Mouse (Mus musculus) CH12.LX (cell line): Measurements from ENCODE around the gene Arhgef28.

Experiments used
- CTCF ChIP-seq, 2 experiments: IDR thresholded peaks in 1 of 2; conservative IDR thresholded peaks in 1 of 2; 2 replicates each; pipeline ENCODE4 v1.5.1; 2011 to 2012; ENCODE audit warnings: low read depth in 2 of 2, low read length in 2 of 2, improper control_type of control experiment in 1 of 2, inconsistent platforms in 1 of 2, mild to moderate bottlenecking in 1 of 2, moderate library complexity in 1 of 2
- EP300 ChIP-seq: IDR thresholded peaks from 2 replicates; pipeline ENCODE4 v1.6.1; 2011; ENCODE audit warnings: low read length, improper control_type of control experiment
- KAT2A ChIP-seq: IDR thresholded peaks from 2 replicates; pipeline ENCODE4 v1.6.1; 2012; ENCODE audit warnings: low read length, improper control_type of control experiment, inconsistent platforms; ENCODE audit not compliant: insufficient replicate concordance
- POLR2A ChIP-seq: IDR thresholded peaks from 2 replicates; pipeline ENCODE4 v1.6.1; 2011; ENCODE audit warnings: low read depth, mild to moderate bottlenecking, improper control_type of control experiment, low read length
- RAD21 ChIP-seq: IDR thresholded peaks from 2 replicates; pipeline ENCODE4 v1.6.1; 2011; ENCODE audit warnings: low read depth, mild to moderate bottlenecking, low read length, improper control_type of control experiment, moderate library complexity
- ZC3H11A ChIP-seq: IDR thresholded peaks from 2 replicates; pipeline ENCODE4 v1.6.1; 2012; ENCODE audit warnings: low read depth, mild to moderate bottlenecking, inconsistent platforms, low read length, improper control_type of control experiment

- TF ChIP-seq ZC3H11A (no peak), KAT2A (no peak), POLR2A (no peak), EP300 (no peak), RAD21 (no peak), CTCF (conservative IDR thresholded peaks at IDR 0.05 in 1 of 2, IDR thresholded peaks at IDR 0.05 in 1 of 2; ENCODE audit: low read depth in 2 of 2, low read length in 2 of 2) (no peak)
Observed at GRCm38 (mm10) chr13:98031642-98031960, 174.6 kb downstream of the Arhgef28 start.
